Mouse (Mus musculus) ES-Bruce4 (cell line): ENCODE data around the gene Exoc4. TPM values are rescaled to one million over a fixed set of nuclear protein-coding genes. Genes with fewer than 3 reads are reported as not detected.

Experiments
- H3K27ac ChIP-seq: 2 replicates; pipeline ENCODE4 v1.5.1; 2012; ENCODE audit warnings: low read length, inconsistent platforms; ENCODE audit not compliant: insufficient read depth
- H3K27me3 ChIP-seq: 2 replicates; pipeline ENCODE4 v1.6.1; 2012; ENCODE audit warnings: mild to moderate bottlenecking, low read length, inconsistent platforms; ENCODE audit not compliant: control insufficient read depth, poor library complexity, insufficient read depth, severe bottlenecking
- H3K36me3 ChIP-seq: 2 replicates; pipeline ENCODE4 v1.6.1; 2012; ENCODE audit warnings: inconsistent platforms, mild to moderate bottlenecking, low read length, moderate library complexity; ENCODE audit not compliant: control insufficient read depth, poor library complexity, insufficient read depth, severe bottlenecking
- H3K4me1 ChIP-seq: one replicate; pipeline ENCODE4 v1.8.1; 2011; ENCODE audit warnings: low read length; ENCODE audit not compliant: control insufficient read depth, insufficient read depth
- H3K4me3 ChIP-seq: 2 replicates; pipeline ENCODE4 v1.5.1; 2011; ENCODE audit warnings: low read depth, mild to moderate bottlenecking, low read length
- H3K9ac ChIP-seq: 2 replicates; pipeline ENCODE4 v1.6.1; 2012; ENCODE audit warnings: low read depth, mild to moderate bottlenecking, inconsistent platforms; ENCODE audit not compliant: poor library complexity, severe bottlenecking
- H3K9me3 ChIP-seq: replicated peaks from 2 replicates; pipeline ENCODE4 v1.6.1; 2012; ENCODE audit warnings: mild to moderate bottlenecking, low read length, inconsistent platforms; ENCODE audit not compliant: control insufficient read depth, poor library complexity, insufficient read depth, severe bottlenecking
- CTCF ChIP-seq: IDR thresholded peaks from one replicate; pipeline ENCODE4 v1.8.1; 2011; ENCODE audit warnings: low read depth, low read length
- EP300 ChIP-seq: IDR thresholded peaks from 2 replicates; pipeline ENCODE4 v1.6.1; 2011; ENCODE audit warnings: low read depth, low read length; ENCODE audit not compliant: insufficient read depth
- POLR2A ChIP-seq: IDR thresholded peaks from one replicate; pipeline ENCODE4 v1.8.1; 2011; ENCODE audit warnings: low read length; ENCODE audit not compliant: insufficient read depth
- polyA plus RNA-seq: library from polyadenylated mRNA; stranded (reverse); fragments of >200 nt; gene quantifications from 2 replicates; pipeline ENCODE4 v1.2.4, GENCODE M21; 2011; ENCODE audit warnings: low read depth; ENCODE audit not compliant: missing spikeins, insufficient read depth, insufficient read length

The Exoc4 gene
- polyA plus RNA-seq, 1 experiment = 158 TPM

GRCm38 (mm10) chr6:34000644-34001043 is 751.8 kb downstream of the Exoc4 start:
- Histone ChIP-seq H3K9ac (no peak overlapping the region), H3K36me3 (no peaks in the 10 kb centered on the region), H3K4me3 (no peak overlapping the region), H3K27me3 (no peaks in the 10 kb centered on the region), H3K4me1 (no peaks in the 10 kb centered on the region), H3K27ac (no peak overlapping the region), H3K9me3 (no peaks in the 10 kb centered on the region)
- TF ChIP-seq CTCF = no peak
- no peak for TF ChIP-seq EP300
- TF ChIP-seq POLR2A = no peak

- no peaks in the 10 kb centered on the region for H3K9me3 ChIP-seq
- no peaks in the 10 kb centered on the region for H3K36me3 ChIP-seq
- no peaks in the 10 kb centered on the region for H3K27me3 ChIP-seq
- no peak overlapping the region for H3K9ac ChIP-seq
- TF ChIP-seq CTCF (no peak), EP300 (no peak), POLR2A (no peak)
- no peaks in the 10 kb centered on the region for H3K4me1 ChIP-seq
- no peak overlapping the region for H3K4me3 ChIP-seq
- no peak overlapping the region for H3K27ac ChIP-seq
Measured at GRCm38 (mm10) chr6:34003033-34003432, 754.1 kb downstream of the Exoc4 start.

GRCm38 (mm10) chr6:34013469-34013868 is 764.6 kb downstream of the Exoc4 start:
- Histone ChIP-seq H3K27me3 (no peaks in the 10 kb centered on the region), H3K4me3 (no peak overlapping the region), H3K27ac (no peak overlapping the region), H3K9ac (no peak overlapping the region), H3K4me1 (no peaks in the 10 kb centered on the region), H3K9me3 (0 out of 2 replicates have a peak, but pooled peaks cover 2% of the 10 kb centered on the region), H3K36me3 (no peaks in the 10 kb centered on the region)
- TF ChIP-seq POLR2A (no peak), CTCF (no peak), EP300 (no peak)

Other genes with a start within 250 kb of the Exoc4 start
- 79.4 and 82.9 TPM in 2 replicates for gene Chchd3, start 188.8 kb upstream of the Exoc4 start, polyA plus RNA-seq